Mouse (Mus musculus) CD4-positive, CD25-positive, alpha-beta regulatory T cell, adult 9 weeks (primary cell): ENCODE measurements around the gene Dmtf1. TPM values are rescaled to one million over a fixed set of nuclear protein-coding genes. Genes with fewer than 3 reads are reported as not detected.

Experiments
- polyA plus RNA-seq: library from polyadenylated mRNA; unstranded; fragments of 100-300 nt; shearing (Covaris generic); gene quantifications from one replicate; pipeline ENCODE4 v1.2.1, GENCODE M21; 2017

The Dmtf1 gene
- 110 TPM for polyA plus RNA-seq

DNA sequence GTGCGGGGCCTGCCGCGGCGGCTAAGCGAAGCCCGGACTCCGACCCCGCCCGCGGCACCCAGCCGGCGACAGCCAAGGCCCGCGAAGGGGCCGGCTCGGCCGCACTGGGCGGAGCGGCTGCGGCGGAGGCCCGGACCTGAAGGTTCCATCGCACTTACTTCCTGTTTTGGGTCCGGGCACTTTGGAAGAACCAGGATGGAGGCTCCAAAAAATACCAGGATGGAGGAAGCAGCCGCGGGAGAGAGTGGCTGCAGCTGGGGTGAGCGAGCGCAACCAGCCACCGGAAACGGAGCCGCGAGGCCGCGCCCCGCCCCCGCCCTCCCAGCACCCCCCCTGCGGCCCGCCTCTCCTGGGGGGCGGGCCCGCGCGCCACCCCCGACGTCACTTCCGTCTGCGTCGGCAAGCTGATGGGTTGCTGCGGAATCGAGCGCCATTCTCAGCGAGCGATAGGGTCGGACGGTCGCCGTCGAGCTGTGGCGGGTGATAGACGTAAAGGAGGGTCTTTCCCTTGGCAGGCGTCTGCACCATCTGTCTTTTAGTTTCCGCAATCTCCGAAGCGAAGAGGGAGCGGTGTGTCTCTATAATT is at the start of gene Dmtf1:
Gene Dmtf1 (minus strand): TSS at position 321 of the 586 bp plus-strand sequence.

DNA sequence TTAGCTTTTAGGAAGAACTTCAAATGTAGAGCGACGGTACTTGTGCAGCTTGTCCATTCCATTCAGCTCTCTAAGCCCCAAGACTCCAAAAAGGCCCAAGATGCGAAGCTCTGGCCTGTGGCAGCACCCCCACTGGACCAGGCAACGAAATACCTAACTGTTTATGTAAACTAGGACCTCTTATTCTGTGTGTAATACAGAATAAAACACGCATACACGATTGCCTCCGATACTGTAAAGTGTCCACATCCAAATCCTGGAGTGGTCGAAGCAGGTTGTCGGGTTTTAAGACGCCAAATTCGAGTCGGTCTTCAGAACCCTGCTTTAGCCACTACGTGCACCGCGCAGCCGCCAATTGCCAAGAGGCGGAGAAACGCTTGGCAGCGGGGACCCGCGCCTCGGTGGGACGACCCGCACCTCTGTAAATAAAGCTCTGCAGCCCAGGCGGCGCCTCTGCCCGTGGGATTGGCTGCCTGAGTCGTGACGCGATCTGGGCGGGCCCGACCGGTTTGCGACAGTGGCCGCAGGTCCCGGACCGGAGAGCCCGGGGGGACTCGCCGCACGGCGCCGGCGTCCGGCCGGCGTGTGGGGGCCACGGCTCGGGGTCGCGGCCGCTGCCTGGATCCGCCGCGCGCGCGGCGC is 61.2 kb downstream of the Dmtf1 start, which contains the start of gene Tmem243:
Gene Tmem243 (plus strand): TSS at position 462 of the 642 bp plus-strand sequence.

Other genes starting within 250 kb of the Dmtf1 start
- gene Crot, start 164.5 kb downstream of the Dmtf1 start, polyA plus RNA-seq = 69.8 TPM
- 28.0 TPM for gene Tmem243, start 61.1 kb downstream of the Dmtf1 start, polyA plus RNA-seq
- gene 9330182L06Rik, start 104.3 kb upstream of the Dmtf1 start, polyA plus RNA-seq = not detected